Mouse (Mus musculus) midbrain, postnatal 0 days (tissue): Measurements from ENCODE around the gene Nhlrc2. TPM values are rescaled to one million over a fixed set of nuclear protein-coding genes. Genes with fewer than 3 reads are reported as not detected.

Experiments used
- ATAC-seq: fragments of 200-750 bp; cut with Nextera tagmentation; 2 replicates; pipeline ENCODE4 v1.8.0; 2017; ENCODE audit warnings: moderate number of reproducible peaks, mild to moderate bottlenecking, moderate TSS enrichment, moderate library complexity; ENCODE audit not compliant: low FRiP score
- DNase-seq: peaks from one replicate; pipeline ENCODE4 v3.0.0-alpha.2; 2015; ENCODE audit warnings: low spot score
- H3K27ac ChIP-seq: fragments of 300-500 bp; sonication (generic); 2 replicates; pipeline ENCODE4 v1.5.1; 2014; ENCODE audit warnings: low read depth, mild to moderate bottlenecking, low read length, mixed read lengths
- H3K27me3 ChIP-seq: fragments of 300-500 bp; sonication (generic); 2 replicates; pipeline ENCODE4 v1.6.1; 2014; ENCODE audit warnings: low read length, control low read depth, mixed read lengths; ENCODE audit not compliant: insufficient read depth
- H3K36me3 ChIP-seq: fragments of 300-500 bp; sonication (generic); 2 replicates; pipeline ENCODE4 v1.6.1; 2014; ENCODE audit warnings: low read length, control low read depth, mixed read lengths; ENCODE audit not compliant: insufficient read depth
- H3K4me1 ChIP-seq: fragments of 300-500 bp; sonication (generic); 2 replicates; pipeline ENCODE4 v1.6.1; 2014; ENCODE audit warnings: mild to moderate bottlenecking, control low read depth, antibody characterized with exemption, low read length, mixed read lengths; ENCODE audit not compliant: insufficient read depth
- H3K4me2 ChIP-seq: fragments of 300-500 bp; sonication (generic); 2 replicates; pipeline ENCODE4 v1.6.1; 2014; ENCODE audit warnings: low read depth, mild to moderate bottlenecking, low read length, mixed read lengths; ENCODE audit not compliant: poor library complexity, severe bottlenecking
- H3K4me3 ChIP-seq: fragments of 300-500 bp; sonication (generic); 2 replicates; pipeline ENCODE4 v1.5.1; 2014; ENCODE audit warnings: low read depth, mild to moderate bottlenecking, low read length, moderate library complexity
- H3K9ac ChIP-seq: fragments of 300-500 bp; sonication (generic); replicated peaks from 2 replicates; pipeline ENCODE4 v1.6.1; 2014; ENCODE audit warnings: mild to moderate bottlenecking, low read length, moderate library complexity, mixed read lengths; ENCODE audit not compliant: poor library complexity, severe bottlenecking
- H3K9me3 ChIP-seq: fragments of 300-500 bp; sonication (generic); 2 replicates; pipeline ENCODE4 v1.6.1; 2016; ENCODE audit warnings: low read length, control low read depth
- CTCF ChIP-seq: IDR thresholded peaks from 2 replicates; pipeline ENCODE4 v1.5.1; 2016; ENCODE audit warnings: antibody characterized with exemption, mild to moderate bottlenecking
- WGBS: fragments of 180-500 bp; shearing (Covaris S2); extraction: QIAGEN DNeasy Blood & Tissue Kit; methylation state at CpG from one replicate; pipeline ENCODE4 v1.1.7; 2014; 5-methylcytosine and 5-hydroxymethylcytosine counted together
- polyA plus RNA-seq: library from polyadenylated mRNA; unstranded; fragments of >200 nt; fragmentation: Nextera tagmentation; extraction: Ambion mirVana; gene quantifications from 2 replicates; pipeline ENCODE4 v1.2.1, GENCODE M21; 2015
- total RNA-seq: library from RNA; depleted of rRNA; stranded (reverse); fragments of >200 nt; gene quantifications from 2 replicates; pipeline ENCODE4 v1.2.3, GENCODE M21; 2014

The Nhlrc2 gene
- total and polyA plus RNA-seq, 2 experiments from 2014 or later, result 6.6 to 9.9 TPM

GRCm38 (mm10) chr19:56631017-56631416 lies 83.0 kb downstream of the Nhlrc2 start:
- H3K4me2 ChIP-seq, result no peak overlapping the region
- no peaks in the 10 kb centered on the region for H3K4me1 ChIP-seq
- H3K9ac ChIP-seq, result no peak overlapping the region
- 0 out of 2 replicates have a peak overlapping the region, but pooled peaks have one; percentile 12 for H3K27ac ChIP-seq
- H3K9me3 ChIP-seq, result no peaks in the 10 kb centered on the region
- DNase-seq, result peak; percentile 12
- H3K27me3 ChIP-seq, result no peaks in the 10 kb centered on the region
- ATAC-seq, result no peak
- H3K4me3 ChIP-seq, result no peak overlapping the region
- 79% methylated on average over 4 of the region's 4 CpGs for WGBS
- H3K36me3 ChIP-seq, result no peaks in the 10 kb centered on the region
- TF ChIP-seq CTCF, result no peak

GRCm38 (mm10) chr19:56631451-56631901 lies 83.4 kb downstream of the Nhlrc2 start:
- 50% methylated on average over 11 of the region's 11 CpGs for WGBS
- ATAC-seq (no peak), DNase-seq (no peak)
- H3K27me3 ChIP-seq, result no peaks in the 10 kb centered on the region
- H3K27ac ChIP-seq, result 0 out of 2 replicates have a peak overlapping the region, but pooled peaks have one; percentile 12
- no peaks in the 10 kb centered on the region for H3K9me3 ChIP-seq
- H3K4me3 ChIP-seq, result no peak overlapping the region
- no peak overlapping the region for H3K9ac ChIP-seq
- H3K4me1 ChIP-seq, result no peaks in the 10 kb centered on the region
- no peak overlapping the region for H3K4me2 ChIP-seq
- no peaks in the 10 kb centered on the region for H3K36me3 ChIP-seq
- TF ChIP-seq CTCF, result no peak

- TF ChIP-seq CTCF, result no peak
- peak overlapping the region; percentile 38; the same call in 1 of the 2 replicates for H3K27ac ChIP-seq
- DNase-seq (peak; percentile 80), ATAC-seq (no peak; the same call in 1 of the 2 replicates)
- H3K4me1 ChIP-seq, result no peaks in the 10 kb centered on the region
- H3K4me3 ChIP-seq, result no peak overlapping the region
- H3K36me3 ChIP-seq, result no peaks in the 10 kb centered on the region
- H3K9ac ChIP-seq, result no peak overlapping the region
- H3K27me3 ChIP-seq, result no peaks in the 10 kb centered on the region
- H3K4me2 ChIP-seq, result no peak overlapping the region
- H3K9me3 ChIP-seq, result 0 out of 2 replicates have a peak, but pooled peaks cover 2% of the 10 kb centered on the region
- WGBS, result 38% methylated on average over 12 of the region's 12 CpGs
Observed at GRCm38 (mm10) chr19:56637035-56637683, 89.1 kb downstream of the Nhlrc2 start.

GRCm38 (mm10) chr19:56637684-56638049 lies 89.6 kb downstream of the Nhlrc2 start:
- no peak for TF ChIP-seq CTCF
- no peak for DNase-seq
- no peak for ATAC-seq
- WGBS, result 54% methylated on average over 9 of the region's 9 CpGs
- Histone ChIP-seq H3K27me3 (no peaks in the 10 kb centered on the region), H3K9me3 (0 out of 2 replicates have a peak, but pooled peaks cover 2% of the 10 kb centered on the region), H3K4me2 (no peak overlapping the region), H3K9ac (no peak overlapping the region), H3K27ac (no peak overlapping the region), H3K4me1 (no peaks in the 10 kb centered on the region), H3K36me3 (no peaks in the 10 kb centered on the region), H3K4me3 (no peak overlapping the region)

GRCm38 (mm10) chr19:56647451-56648120 lies 99.5 kb downstream of the Nhlrc2 start:
- 87% methylated on average over 7 of the region's 7 CpGs for WGBS
- no peak overlapping the region for H3K4me3 ChIP-seq
- DNase-seq (no peak), ATAC-seq (no peak)
- no peaks in the 10 kb centered on the region for H3K36me3 ChIP-seq
- H3K27ac ChIP-seq, result no peak overlapping the region
- H3K9ac ChIP-seq, result no peak overlapping the region
- H3K4me1 ChIP-seq, result no peaks in the 10 kb centered on the region
- no peak for TF ChIP-seq CTCF
- no peak overlapping the region for H3K4me2 ChIP-seq
- H3K27me3 ChIP-seq, result no peaks in the 10 kb centered on the region; the same call in 1 of the 2 replicates
- H3K9me3 ChIP-seq, result no peaks in the 10 kb centered on the region

- ATAC-seq, result no peak
- H3K4me1 ChIP-seq, result no peaks in the 10 kb centered on the region
- no peaks in the 10 kb centered on the region for H3K36me3 ChIP-seq
- no peak for DNase-seq
- H3K4me3 ChIP-seq, result no peak overlapping the region
- H3K27ac ChIP-seq, result no peak overlapping the region
- no peaks in the 10 kb centered on the region for H3K9me3 ChIP-seq
- H3K9ac ChIP-seq, result no peak overlapping the region
- H3K27me3 ChIP-seq, result peaks cover 3% of the 10 kb centered on the region
- no peak overlapping the region for H3K4me2 ChIP-seq
- 89% methylated on average over 4 of the region's 4 CpGs for WGBS
- TF ChIP-seq CTCF, result no peak
Observed at GRCm38 (mm10) chr19:56651262-56651661, 103.2 kb downstream of the Nhlrc2 start.
